Mouse (Mus musculus) spleen, postnatal 10 days (tissue): Measurements from ENCODE around the gene Gm29564.
"Not testable (repeated sequence)": the region's sequence is repeated elsewhere in the genome, so short reads cannot be mapped to it uniquely, and the experiment has no call there.

Experiments used
- DNase-seq, 2 experiments: peaks; one replicate each; pipeline ENCODE4 v3.0.0; 2021 to 2022; ENCODE audit warnings: low spot score in 2 of 2

Gm29564 gene

GRCm38 (mm10) chrY:78212693-78213092, at the start of gene Gm29564:
Gm29564 (plus strand) TSS chrY:78212993.
- not testable (repeated sequence) for DNase-seq
